Mouse (Mus musculus) left cerebral cortex, postnatal 36 days (tissue): ENCODE measurements at regions not wholly inside any gene's neighbourhood (a gene's known extent, or its start where the extent isn't known, plus 50 kb on each side); places are given as distances from the start of the nearest gene placed in this dataset.

Experiments
- DNase-seq, 2 experiments: peaks; one replicate each; pipeline ENCODE4 v3.0.0; 2021 to 2022; ENCODE audit warnings: low spot score in 2 of 2, mixed read lengths in 1 of 2
- intact Hi-C: fragments of 180-260 bp; cut with DNase I; formaldehyde crosslinking; loops from one replicate; pipeline ENCODE4 v1.15.1; 2025

DNA sequence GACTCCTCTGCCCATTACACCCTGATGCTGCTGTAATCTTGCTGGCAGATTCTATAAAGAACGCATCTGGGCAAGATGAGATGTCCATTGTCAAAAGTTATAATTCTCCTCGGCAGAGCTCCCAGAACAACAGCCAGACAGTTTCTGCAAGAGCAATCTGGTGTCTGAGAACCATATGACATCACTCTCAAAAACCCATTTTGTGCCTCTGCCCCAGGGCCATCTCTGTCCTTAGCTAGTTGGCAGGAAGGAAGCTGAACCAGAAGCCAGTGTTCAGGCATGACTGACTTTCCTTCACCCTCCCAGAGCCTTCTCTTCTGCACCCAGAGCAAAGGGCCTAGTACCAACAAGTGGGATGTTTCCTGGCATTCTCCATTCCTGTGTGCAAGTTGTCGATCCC is 250.5 kb downstream of the Gm4791 start:
- no peak for DNase-seq
- intact Hi-C loops, result no loop called here

DNA sequence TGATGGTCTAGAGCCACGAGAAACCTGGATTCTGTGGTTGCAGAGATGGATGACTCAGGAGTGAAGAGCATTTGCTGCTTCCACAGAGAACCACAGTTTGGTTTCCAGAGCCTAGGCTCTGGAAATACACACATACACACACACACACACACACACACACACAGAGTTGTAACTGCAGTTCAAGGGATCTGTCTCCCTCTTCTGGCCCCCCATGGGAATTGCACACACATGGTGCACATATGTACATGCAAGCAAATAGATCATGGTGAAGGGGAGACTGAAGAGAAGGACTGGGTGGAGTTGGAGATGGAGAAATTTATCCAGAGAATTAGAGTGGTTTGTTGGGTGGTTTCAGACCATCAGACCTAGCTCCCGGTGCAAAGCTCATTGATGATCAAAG is 252.6 kb downstream of the Gm4791 start:
- intact Hi-C loops, result no loop called here

DNA sequence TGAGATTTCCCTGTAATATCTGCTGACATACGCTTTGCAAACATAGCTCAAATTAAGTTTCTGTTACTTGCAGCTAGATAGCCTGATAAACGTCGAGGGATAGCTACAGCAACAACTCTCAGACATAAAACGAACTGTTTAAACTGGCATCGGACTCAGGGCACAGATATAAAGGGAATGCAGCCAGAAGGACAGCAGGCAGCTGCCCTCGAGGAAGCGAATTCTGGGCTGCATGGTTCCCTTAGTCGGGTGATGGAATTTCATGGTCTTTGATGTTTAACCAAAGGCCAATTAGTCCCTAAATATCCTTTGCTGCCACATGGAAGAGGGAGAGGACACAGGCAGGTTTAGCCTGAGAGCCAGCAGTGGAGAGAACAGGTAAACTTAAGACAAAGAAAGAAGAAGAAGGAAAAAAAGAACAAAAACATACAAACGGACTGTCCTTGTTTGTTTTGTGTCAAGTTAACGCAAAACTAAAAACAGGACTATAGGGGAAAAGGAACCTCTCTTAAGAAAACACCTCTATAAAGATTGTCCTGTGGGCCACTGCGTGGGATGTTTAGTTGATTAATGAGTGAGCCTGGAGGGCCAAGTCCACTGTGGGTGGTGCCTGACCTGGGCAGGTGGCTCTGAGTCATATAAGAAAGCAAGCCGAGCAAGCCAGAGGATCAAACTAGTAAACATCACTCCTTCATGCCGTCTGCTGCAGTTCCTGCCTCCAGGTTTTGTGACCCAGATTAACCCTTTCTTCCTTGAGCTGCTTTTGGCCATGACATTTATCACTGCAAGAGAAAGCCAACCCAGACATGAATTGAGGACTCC is 255.5 kb downstream of the Gm4791 start:
- intact Hi-C loops, result no loop called here
- no peak for DNase-seq

More for the DNA sequence above, 252.6 kb downstream of the Gm4791 start:
- DNase-seq, result no peak

DNA sequence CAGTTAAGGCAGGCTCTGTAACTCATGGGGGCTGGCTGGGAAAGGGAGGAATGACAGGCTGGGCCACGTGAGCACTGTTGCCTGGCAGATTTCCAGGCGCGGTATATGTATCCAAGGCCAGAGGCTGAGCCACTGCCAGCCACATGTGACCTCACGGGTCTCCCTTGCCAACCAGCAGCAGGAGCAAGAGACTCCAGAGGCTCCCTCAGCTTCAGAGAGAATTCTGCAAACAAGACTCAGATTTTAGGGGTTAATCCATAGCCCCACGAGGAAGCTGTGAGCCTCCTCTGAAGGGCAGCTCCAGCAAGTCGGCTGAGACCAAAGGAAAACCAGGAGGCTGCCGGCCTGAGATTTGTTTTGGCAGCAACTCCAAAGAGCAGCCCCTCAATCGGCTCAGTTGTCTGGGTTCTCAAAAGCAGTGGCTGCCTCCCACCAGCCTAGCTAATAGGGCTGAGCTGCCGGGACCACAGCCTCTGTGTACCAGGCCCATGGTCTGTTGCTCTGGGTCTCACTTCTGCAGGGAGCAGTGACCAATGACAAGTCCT is 264.0 kb upstream of the Cadm1 start:
- no peak for DNase-seq

DNA sequence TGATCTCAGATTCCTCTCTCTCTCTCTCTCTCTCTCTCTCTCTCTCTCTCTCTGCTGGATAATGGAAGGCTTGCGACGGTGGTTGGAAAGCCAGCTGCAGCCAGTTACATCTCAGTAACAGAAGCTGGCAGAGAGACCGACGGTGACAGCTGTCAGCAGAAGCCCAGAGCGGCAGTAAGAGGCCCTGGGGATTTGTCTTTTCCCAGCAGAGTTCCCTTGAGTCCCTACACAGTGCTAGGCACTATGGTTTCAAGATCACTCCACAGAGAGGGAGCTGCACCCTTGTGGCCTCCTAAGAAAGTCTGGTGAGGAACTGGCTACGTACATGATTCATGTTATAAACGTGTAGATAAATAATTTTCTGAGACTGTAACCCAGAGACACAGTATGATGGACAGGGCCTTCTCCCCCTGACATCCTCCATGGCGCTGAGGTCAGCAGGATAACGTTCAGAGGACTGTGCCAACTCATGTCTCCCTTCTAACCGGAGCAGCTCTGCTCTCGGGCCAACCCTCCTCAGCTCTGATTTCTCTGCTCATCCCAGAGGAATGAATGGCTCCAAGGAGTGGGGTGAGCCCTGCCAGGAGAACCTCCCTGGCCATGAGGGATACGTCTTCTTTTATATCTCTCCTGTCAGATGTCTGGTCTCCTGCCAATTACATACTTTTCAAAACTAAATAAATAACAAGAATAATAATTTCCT is 253.5 kb upstream of the Cadm1 start:
- intact Hi-C loops, result no loop called here
- DNase-seq, result no peak

More for the DNA sequence above, 264.0 kb upstream of the Cadm1 start:
- intact Hi-C loops, result no loop called here

DNA sequence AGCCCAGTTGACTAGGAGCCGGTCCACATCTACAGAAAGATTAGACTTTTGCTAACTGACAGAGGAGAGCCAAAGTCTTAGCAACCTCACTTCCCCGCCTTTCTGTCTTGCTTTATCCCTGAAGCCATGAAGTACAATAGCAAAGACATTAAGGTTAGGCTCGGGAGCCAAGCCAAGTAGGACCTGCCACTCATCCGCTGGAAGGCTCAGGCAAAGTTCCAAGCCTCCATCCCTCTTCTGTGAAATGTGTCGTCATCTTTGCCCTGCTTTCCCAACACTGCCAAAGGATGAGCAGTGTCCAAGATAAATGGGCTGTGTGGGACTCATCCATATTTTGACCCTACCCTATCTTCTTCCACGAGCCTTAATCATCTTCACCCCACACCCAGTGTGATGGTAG is 250.6 kb upstream of the Cadm1 start:
- DNase-seq, result no peak
- intact Hi-C loops, result no loop called here

DNA sequence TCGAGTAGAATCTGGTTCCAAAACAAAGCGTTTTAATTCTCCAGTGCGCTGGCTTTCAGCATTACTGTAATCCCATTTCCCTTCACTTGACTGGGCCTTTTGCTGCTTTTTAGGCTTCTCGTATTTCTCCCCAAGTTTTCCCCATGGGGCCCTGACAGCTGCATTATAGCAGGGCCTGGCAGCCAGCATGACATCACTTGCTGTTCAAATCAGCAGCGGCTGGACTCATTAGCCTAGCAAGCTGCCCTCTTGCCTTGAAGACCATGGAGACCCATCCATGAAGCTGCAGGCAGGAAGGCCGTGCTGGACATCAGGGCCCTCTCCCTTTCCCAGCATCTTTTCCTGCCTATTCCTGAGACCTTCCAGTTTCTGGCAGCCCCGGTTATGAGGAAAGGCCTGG is 249.8 kb upstream of the Cadm1 start:
- no peak for DNase-seq
- intact Hi-C loops, result no loop called here

DNA sequence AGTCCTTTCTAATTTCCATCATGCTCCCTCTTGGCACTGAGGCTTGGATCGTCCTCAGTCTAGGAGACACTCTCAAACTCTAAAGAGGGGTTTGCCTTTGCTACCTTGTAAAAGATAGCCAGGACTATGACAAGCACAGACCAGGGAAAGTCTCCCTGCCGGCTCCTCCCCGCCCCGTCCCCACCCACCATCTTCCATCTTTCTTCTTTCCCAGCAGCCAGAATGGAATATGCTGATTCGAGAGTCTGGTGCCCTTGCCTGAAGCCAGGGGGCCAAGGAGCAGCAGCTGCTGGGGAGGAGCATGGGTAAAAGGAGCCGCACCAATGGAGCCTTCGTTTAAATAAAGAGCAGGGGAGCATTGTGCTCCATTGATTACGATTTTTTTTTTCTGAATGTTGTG is 249.4 kb upstream of the Cadm1 start:
- DNase-seq, result no peak
- intact Hi-C loops, result no loop called here

DNA sequence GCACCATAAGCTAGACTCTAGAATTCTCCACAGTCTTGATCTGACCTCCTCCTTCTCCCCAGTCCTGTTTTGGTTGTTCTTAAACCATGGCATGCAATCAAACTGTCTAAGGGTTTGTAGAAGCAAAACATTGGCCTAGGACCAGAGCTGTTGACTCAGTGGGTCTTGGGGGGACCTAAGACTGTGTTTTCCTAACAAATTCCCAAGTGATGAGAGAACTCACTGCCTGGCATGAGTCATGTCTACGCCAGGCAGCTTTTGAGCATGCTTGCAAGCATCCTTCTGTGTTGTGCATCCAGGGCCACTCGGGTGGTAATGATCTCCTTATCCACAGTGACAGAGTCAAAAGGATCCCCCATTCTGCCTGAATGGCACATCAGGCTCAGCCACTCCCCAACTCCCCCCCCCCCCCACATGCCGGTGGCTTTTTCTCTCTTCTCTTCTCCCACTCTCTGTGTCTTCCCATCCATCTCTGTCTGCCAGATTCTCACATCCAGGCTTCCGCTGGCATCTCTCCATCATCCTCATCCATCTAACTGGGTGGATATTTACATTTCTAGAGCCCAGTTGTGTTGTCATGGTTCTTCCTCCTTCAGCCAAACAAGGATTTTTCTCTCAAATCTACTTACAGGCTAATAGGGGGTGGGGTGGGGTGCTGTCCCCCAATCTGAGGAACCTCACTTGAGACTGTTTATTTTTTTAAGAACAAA is 246.1 kb upstream of the Cadm1 start:
- intact Hi-C loops, result no loop called here
- DNase-seq, result no peak

DNA sequence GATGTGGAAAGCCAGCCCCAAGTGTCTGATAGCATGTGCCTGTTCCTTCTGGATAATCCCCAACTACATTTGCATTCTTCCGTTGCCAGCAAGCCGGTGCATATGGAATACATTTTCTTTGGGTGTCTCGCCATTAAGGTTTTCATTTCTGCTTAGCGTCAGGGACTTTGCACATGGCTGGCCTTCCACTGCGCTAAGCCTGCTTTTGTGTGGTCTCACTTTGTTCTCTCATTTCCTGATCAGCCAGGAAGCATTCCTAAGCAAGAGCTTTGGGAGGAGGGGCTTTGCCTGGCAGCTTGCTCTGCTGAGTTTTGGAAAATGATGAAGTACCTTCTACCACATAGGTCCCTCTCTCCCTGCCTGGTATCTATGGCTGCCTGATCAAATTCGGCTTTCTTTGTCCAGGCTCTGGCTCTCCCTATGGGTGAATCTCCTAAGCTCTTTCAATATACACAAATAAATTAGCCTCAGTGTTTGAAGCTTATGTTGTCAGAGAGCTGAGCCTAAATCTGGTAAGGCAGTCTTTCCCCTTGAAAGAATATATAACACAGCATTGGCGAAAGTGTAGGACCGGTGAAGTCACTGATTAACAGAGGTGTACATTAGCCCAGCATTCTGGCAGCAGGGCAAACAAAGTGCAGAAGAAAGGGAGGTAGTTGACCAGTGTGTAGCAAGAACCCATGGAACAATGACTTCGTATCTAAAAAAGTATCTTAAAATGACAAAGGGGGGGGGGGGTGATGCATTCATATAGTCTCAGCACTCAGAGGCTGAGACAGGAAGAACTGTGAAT is 242.8 kb upstream of the Cadm1 start:
- DNase-seq, result no peak
- intact Hi-C loops, result no loop called here

DNA sequence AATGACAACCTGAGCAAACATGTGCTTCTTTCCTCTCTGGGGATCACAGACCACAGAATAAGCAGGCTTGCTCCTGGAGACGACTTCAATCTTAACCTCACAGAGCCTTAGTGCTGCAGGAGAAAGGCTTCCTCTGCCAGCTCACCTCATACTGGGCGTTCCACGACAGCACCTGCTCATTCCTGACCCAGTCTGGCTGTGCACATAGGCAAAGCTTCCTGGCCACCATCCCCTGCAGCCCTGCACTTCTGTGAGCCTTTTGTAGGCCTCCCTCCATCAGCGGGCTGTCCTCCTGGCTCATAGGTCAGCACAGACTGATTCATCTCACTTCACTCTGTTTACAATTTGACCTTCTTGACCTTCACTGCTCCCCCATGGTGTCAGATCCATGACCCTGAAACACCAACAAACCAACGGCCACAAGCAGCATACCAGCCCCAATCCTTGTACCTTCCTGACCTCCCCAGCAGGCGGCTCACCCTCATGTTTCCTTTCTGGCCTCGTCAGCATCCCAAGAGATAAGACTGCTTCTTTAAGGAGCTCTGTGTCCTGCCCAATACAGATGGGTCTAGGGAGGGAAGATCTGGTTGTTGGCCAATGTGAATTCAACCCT is 241.3 kb upstream of the Cadm1 start:
- intact Hi-C loops, result no loop called here
- DNase-seq, result no peak

DNA sequence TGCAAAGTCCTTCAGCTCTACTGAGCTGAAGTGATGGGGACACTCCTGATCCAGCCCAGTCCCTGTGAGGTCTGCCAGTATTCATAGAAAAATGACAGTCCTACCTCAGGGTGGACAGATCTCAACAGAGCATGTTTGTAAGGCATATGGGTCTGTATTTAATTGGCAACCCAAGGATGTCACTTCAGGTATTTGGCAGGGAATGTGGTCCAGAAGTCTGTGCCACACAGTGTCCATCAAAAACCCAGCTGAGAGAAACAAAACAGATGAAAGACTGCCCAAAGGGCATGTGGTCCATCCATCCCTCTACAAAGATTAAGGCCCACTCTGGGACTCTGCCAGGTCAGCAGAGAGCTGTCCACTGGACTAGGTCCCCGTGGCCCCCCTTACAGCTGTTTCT is 229.3 kb upstream of the Cadm1 start:
- DNase-seq, result no peak
- intact Hi-C loops, result no loop called here

DNA sequence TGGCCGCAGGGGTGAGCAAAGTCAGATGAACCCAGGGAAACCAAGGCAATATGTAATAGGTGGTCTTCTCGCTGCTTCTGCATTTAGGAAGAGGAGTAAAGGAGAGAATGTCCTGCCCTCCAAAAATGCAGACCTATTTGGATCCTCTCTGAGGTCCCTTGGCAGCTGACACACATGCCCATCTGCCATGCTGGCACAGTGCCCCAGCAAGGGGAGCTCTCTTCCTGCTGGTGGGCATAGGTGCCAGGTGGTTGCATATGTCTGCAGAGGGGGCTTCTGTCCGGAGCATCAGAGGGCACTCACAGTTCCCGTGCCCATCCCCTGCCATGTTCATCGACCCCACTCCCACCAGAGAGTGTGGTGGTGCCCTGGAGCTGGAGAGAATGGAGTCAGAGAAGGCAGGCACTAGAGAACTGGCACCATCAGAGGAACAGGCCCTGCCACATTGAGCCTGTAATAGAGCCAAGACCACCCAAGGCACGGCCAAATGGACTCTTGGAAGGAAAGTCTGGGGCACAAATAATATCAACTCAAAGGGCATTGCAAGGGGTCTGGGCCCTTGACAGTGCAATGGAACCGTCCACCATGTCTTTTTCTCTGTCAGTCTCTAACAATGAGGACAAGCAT is 222.7 kb upstream of the Cadm1 start:
- DNase-seq, result no peak
- intact Hi-C loops, result no loop called here

DNA sequence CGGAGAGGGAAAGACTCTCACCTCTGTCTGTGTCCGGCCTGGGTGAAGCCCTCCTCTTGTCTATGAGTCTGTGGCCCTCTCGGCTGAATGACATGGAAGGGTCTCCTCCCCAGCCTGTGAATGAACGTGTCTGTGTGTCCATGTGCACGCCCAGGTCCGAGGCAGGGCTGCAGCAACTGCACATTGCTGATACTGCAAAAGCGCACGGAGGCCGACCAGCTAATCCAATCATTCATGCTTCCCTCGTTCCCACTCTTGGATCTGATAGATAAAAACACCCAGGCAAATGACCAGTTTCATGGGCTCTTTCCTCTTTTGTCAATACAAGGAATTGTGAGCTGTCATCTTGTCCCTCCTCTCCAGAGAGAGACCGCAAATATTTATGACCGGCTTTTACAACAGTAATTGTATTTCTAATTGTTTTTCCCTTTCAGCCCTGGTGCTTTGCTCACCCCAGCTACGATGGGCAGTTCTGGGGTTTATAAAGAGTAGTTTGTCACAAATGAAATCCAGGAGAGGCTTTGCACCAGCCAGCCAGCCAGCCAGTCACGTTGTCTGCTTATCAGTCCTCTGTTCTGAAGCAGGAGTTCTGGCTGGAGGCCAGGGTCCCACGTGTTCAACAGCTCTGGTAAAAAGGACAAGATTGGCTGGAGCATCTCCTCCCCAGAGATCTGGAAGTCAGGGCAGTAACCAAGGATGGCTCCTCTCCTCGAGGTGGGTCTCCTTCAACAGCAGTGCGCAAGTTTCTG is 222.0 kb upstream of the Cadm1 start:
- no peak for DNase-seq
- intact Hi-C loops, result no loop called here

DNA sequence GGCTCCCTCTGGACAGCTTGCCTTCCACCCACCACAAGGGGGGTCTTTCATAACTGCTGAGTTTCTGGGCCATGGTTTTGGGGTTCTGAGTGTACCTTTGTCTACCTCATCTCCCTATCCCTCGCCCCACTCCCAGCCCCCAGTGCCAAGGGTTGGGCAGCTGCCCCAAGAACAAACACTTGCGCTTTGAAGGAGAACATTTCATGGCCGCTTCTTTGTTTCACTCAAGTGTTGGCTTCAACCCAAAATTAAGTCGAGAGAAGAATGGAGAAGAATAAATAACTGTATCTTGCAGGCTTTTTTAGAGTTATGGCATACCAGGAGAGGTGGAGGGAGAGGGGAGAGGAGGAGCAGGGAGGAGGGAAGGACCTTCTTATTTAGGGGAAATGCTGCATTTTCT is 216.5 kb upstream of the Cadm1 start:
- intact Hi-C loops, result no loop called here
- DNase-seq, result no peak

DNA sequence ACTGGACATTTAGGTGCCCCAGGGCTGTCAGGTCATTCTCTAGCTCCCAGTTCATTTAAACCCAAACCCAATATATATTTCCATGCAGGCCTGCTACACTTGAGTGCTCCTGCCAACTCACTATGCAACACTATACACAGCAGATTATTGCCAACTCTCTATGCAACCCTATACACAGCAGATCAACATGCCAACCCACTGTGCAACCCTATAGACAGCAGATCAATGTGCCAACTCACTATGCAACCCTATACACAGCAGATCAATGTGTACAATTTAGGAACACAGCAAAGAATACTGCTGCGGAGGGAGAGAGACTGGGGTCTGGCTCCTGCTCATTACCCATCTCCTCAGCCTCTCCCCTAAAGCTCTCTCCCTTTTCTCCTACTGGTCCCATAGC is 215.7 kb upstream of the Cadm1 start:
- intact Hi-C loops, result no loop called here
- DNase-seq, result no peak

DNA sequence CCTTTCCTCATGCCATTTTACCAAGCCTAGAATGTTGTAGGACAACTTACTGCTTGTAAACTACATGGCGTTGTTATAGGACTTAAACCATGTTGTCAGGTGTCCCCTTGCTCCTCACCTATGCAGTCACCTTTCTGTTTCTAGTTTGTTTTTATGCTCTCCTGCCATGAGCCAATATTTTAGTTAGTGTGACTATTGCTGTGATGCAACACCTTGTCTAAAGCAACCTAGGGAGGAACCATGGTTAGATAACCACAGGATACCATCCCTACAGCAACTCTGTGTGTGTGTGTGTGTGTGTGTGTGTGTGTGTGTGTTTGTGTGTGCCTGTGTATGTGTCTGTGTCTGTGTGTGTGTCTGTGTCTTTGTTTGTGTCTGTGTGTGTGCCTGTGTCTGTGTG is 209.6 kb upstream of the Cadm1 start:
- intact Hi-C loops, result no loop called here
- DNase-seq, result no peak

DNA sequence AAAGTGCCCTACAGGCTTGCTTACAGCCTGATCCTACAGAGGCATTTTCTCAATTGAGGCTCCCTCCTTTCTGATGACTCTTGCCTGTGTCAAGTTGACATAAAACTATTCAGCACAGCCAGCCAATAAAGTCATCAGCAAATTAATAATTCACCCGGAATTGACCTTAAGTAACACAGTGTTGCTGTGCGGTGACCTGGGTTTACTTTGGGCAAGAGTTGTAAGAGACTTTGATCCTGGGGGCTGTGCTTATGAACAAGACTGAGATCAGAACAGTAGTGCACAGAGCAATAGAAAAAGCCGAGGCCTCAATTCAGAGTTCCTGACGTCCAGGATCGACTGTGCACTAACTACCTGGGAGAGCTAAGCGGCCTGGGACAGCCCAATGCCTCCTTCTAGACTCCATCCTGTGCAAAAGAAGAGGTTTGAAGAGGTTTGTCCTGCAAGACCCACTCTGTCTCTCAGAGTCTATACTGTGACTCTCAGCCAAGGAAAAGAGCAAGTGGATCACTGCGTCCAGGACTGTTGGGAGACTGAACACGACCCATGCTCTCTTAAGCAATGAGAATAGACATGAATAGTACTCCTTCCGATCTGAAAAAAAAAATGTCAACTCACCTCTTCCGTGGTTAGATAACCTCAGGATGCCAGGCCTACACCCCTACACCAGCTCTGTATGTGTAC is 208.7 kb upstream of the Cadm1 start:
- intact Hi-C loops, result no loop called here
- no peak for DNase-seq
